Mouse (Mus musculus): ENCODE measurements at regions not wholly inside any gene's neighbourhood (a gene's known extent, or its start where the extent isn't known, plus 50 kb on each side); places are given as distances from the start of the nearest gene placed in this dataset.

DNA sequence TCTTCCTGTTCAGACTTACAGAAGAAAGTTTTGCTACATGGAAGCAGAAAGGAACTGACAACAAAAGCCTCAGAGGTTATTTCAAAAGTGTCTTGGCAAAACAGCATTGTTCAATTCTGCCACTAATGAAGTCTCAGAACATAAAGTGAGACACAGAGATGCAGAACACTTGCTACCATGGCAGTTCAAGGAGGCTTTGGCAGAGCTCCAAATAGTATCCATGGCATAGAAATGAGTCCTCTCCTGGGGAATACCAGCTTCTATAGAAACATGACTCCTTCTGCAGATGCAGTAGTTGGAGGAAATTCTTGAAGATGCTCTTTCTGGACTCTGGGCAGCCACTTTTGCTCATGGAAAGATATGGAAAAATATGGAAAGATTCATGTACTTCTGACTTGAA, 322.9 kb upstream of the Castor2 start:
- H3K27ac ChIP-seq (ENCODE audit: low read length), result no peak overlapping the region
- no peak overlapping the region for H3K9ac ChIP-seq (replicated peaks; ENCODE audit: low read depth, low read length)
- H3K4me2 ChIP-seq (replicated peaks; ENCODE audit: low read depth, low read length), result no peak overlapping the region
- no peaks in the 10 kb centered on the region for H3K9me3 ChIP-seq (ENCODE audit: control insufficient read depth, low read depth, low read length)
- ATAC-seq (ENCODE audit: insufficient number of reproducible peaks, insufficient read depth, low FRiP score, low read depth), result no peak
- H3K4me3 ChIP-seq (ENCODE audit: low read depth, low read length), result no peak overlapping the region
- no peaks in the 10 kb centered on the region for H3K4me1 ChIP-seq (ENCODE audit: control insufficient read depth, insufficient read depth, low read length)
- no peaks in the 10 kb centered on the region for H3K36me3 ChIP-seq (ENCODE audit: control insufficient read depth, insufficient read depth, low read length)
- H3K27me3 ChIP-seq (ENCODE audit: control insufficient read depth, insufficient read depth, low read length), result no peaks in the 10 kb centered on the region

DNA sequence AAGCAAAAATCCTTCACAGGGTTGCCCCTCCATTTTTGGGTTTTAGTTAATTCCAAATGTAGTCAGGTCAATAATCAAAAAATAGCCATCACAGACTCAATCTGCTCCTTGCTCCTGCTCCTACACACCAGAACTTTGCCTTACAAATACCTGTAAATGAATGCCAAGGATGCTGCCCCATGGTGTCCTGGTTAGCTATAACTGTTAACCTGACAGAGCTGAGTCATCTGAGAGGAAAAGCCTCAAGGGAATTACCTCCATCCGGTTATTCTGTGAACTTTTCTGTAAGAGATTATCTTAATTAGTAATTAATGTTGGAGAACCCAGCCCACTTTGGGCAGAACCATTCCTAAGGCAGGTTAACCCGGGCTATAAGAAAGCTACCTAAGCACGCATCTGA, 325.4 kb upstream of the Castor2 start:
- no peak overlapping the region for H3K4me3 ChIP-seq (ENCODE audit: low read depth, low read length)
- WGBS, result 86% methylated on average over 3 of the region's 3 CpGs
- H3K4me2 ChIP-seq (replicated peaks; ENCODE audit: low read depth, low read length), result no peak overlapping the region
- no peaks in the 10 kb centered on the region for H3K4me1 ChIP-seq (ENCODE audit: control insufficient read depth, insufficient read depth, low read length)
- H3K36me3 ChIP-seq (ENCODE audit: control insufficient read depth, insufficient read depth, low read length), result no peaks in the 10 kb centered on the region
- no peak overlapping the region for H3K9ac ChIP-seq (replicated peaks; ENCODE audit: low read depth, low read length)
- H3K27ac ChIP-seq (ENCODE audit: low read length), result no peak overlapping the region
- no peak for ATAC-seq (ENCODE audit: insufficient number of reproducible peaks, insufficient read depth, low FRiP score, low read depth)
- H3K27me3 ChIP-seq (ENCODE audit: control insufficient read depth, insufficient read depth, low read length), result no peaks in the 10 kb centered on the region
- H3K9me3 ChIP-seq (ENCODE audit: control insufficient read depth, low read depth, low read length), result no peaks in the 10 kb centered on the region

DNA sequence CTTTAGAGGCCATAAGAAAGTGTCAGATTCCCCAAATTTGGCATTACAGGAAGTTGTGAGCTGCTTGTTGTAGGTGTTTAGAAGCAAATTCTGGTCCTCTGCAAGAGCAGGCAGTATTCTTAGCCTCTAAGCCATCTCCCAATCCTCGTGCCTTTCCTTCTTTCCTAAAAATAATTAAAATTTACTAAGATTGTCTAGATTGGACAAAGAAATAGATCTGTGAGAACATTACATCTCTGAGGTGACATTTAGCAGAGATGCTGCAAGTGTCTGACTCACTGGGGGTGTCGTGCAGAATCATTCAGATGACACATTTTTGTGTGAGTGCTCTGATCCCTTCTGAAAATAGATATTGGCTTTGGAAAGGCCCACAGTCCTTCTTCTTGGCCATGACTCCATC, 330.7 kb upstream of the Castor2 start:
- Histone ChIP-seq H3K9ac (replicated peaks; ENCODE audit: low read depth, low read length) (no peak overlapping the region), H3K36me3 (ENCODE audit: control insufficient read depth, insufficient read depth, low read length) (no peaks in the 10 kb centered on the region), H3K4me2 (replicated peaks; ENCODE audit: low read depth, low read length) (no peak overlapping the region), H3K4me1 (ENCODE audit: control insufficient read depth, insufficient read depth, low read length) (no peaks in the 10 kb centered on the region), H3K27ac (ENCODE audit: low read length) (no peak overlapping the region), H3K27me3 (ENCODE audit: control insufficient read depth, insufficient read depth, low read length) (no peaks in the 10 kb centered on the region), H3K4me3 (ENCODE audit: low read depth, low read length) (no peak overlapping the region), H3K9me3 (ENCODE audit: control insufficient read depth, low read depth, low read length) (no peaks in the 10 kb centered on the region)
- 72% methylated on average over 2 of the region's 2 CpGs for WGBS
- no peak for ATAC-seq (ENCODE audit: insufficient number of reproducible peaks, insufficient read depth, low FRiP score, low read depth)

DNA sequence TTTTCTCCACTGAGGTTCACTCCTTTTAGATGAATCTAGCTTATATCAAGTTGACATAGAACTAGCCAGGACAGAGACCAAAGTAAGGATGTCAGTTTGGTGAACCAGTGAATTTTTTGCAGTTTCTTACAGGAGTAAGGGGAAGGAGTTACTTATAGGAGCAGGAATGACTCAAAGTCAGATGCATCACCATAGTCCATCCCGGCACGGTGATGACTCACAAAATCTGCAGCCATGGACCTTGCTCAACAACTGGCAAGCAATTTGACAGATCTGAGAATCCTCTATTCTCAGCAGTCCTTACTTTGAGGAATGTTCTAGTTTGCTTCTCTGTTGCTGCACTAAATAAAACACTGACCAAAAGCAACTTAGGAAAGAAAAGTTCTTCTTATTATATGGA, 341.7 kb upstream of the Castor2 start:
- Histone ChIP-seq H3K9me3 (ENCODE audit: control insufficient read depth, low read depth, low read length) (0 out of 2 replicates have a peak, but pooled peaks cover 4% of the 10 kb centered on the region), H3K27ac (ENCODE audit: low read length) (no peak overlapping the region), H3K9ac (replicated peaks; ENCODE audit: low read depth, low read length) (no peak overlapping the region), H3K4me2 (replicated peaks; ENCODE audit: low read depth, low read length) (no peak overlapping the region), H3K27me3 (ENCODE audit: control insufficient read depth, insufficient read depth, low read length) (no peaks in the 10 kb centered on the region), H3K4me1 (ENCODE audit: control insufficient read depth, insufficient read depth, low read length) (no peaks in the 10 kb centered on the region), H3K4me3 (ENCODE audit: low read depth, low read length) (no peak overlapping the region), H3K36me3 (ENCODE audit: control insufficient read depth, insufficient read depth, low read length) (no peaks in the 10 kb centered on the region)
- WGBS, result 87% methylated on average over 2 of the region's 2 CpGs
- no peak for ATAC-seq (ENCODE audit: insufficient number of reproducible peaks, insufficient read depth, low FRiP score, low read depth)

DNA sequence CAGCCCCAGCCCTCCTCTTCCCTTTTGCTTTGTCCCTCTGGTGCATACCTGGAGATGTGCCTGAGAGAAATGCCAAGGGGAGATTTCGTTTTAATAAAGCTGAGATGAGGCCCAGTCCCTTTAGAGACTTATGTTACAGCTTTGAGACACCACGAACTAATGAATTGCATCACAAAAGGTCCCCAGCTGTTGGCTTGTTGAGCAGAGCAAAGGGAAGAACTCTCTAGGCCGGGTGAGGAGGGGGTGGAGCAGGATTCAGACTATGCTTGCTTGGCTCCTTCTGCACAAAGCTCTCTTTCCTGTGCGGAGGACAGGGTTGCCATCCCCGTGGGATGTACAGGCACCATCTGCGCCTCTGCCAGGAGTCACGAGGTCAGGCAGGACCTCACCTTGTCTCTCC, 345.3 kb upstream of the Castor2 start:
- no peaks in the 10 kb centered on the region for H3K27me3 ChIP-seq (ENCODE audit: control insufficient read depth, insufficient read depth, low read length)
- no peak for ATAC-seq (ENCODE audit: insufficient number of reproducible peaks, insufficient read depth, low FRiP score, low read depth)
- no peak overlapping the region for H3K9ac ChIP-seq (replicated peaks; ENCODE audit: low read depth, low read length)
- H3K4me2 ChIP-seq (replicated peaks; ENCODE audit: low read depth, low read length), result no peak overlapping the region
- H3K9me3 ChIP-seq (ENCODE audit: control insufficient read depth, low read depth, low read length), result 0 out of 2 replicates have a peak, but pooled peaks cover 4% of the 10 kb centered on the region
- no peaks in the 10 kb centered on the region for H3K36me3 ChIP-seq (ENCODE audit: control insufficient read depth, insufficient read depth, low read length)
- 30% methylated on average over 7 of the region's 7 CpGs for whole genome bisulfite sequencing
- no peak overlapping the region for H3K27ac ChIP-seq (ENCODE audit: low read length)
- H3K4me1 ChIP-seq (ENCODE audit: control insufficient read depth, insufficient read depth, low read length), result no peaks in the 10 kb centered on the region
- no peak overlapping the region for H3K4me3 ChIP-seq (ENCODE audit: low read depth, low read length)

DNA sequence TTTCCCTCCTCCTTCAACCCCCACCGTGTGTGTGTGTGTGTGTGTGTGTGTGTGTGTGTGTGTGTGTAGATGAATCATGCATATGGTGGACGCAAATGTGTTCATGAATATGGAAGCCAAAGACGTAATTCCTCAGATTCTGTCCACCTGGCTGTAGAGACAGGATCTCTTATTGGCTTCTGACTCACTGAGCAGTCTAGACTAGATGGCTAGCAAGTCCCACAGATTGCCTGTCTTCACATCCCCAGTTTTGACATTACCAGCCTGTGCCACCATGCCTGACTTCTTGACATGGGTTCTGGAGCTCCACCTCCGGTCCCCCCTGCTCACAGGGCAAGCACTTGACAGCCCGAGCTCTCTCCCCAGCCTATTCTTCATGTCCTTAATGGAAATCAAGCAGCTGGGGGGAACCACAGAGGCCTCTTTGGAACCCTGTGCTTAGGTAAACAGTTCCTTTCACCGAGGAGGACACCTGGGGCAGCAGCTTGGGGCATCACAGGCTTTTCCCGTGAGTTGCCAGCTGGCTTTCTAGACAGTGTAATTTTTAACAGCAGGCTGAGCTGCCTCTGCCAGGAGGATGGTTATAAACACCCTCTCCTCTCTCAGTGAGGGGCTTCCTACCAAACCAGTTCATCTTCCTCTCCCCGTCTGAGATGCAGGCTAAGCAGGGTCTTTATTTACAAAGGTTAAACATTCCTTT, 345.9 kb upstream of the Castor2 start:
- H3K4me3 ChIP-seq (ENCODE audit: low read depth, low read length), result no peak overlapping the region
- ATAC-seq (ENCODE audit: insufficient number of reproducible peaks, insufficient read depth, low FRiP score, low read depth), result no peak
- no peaks in the 10 kb centered on the region for H3K4me1 ChIP-seq (ENCODE audit: control insufficient read depth, insufficient read depth, low read length)
- no peak overlapping the region for H3K27ac ChIP-seq (ENCODE audit: low read length)
- no peak overlapping the region for H3K4me2 ChIP-seq (replicated peaks; ENCODE audit: low read depth, low read length)
- H3K9me3 ChIP-seq (ENCODE audit: control insufficient read depth, low read depth, low read length), result 0 out of 2 replicates have a peak, but pooled peaks cover 4% of the 10 kb centered on the region
- no peaks in the 10 kb centered on the region for H3K27me3 ChIP-seq (ENCODE audit: control insufficient read depth, insufficient read depth, low read length)
- 31% methylated on average over 8 of the region's 8 CpGs for WGBS
- H3K9ac ChIP-seq (replicated peaks; ENCODE audit: low read depth, low read length), result no peak overlapping the region
- H3K36me3 ChIP-seq (ENCODE audit: control insufficient read depth, insufficient read depth, low read length), result no peaks in the 10 kb centered on the region

DNA sequence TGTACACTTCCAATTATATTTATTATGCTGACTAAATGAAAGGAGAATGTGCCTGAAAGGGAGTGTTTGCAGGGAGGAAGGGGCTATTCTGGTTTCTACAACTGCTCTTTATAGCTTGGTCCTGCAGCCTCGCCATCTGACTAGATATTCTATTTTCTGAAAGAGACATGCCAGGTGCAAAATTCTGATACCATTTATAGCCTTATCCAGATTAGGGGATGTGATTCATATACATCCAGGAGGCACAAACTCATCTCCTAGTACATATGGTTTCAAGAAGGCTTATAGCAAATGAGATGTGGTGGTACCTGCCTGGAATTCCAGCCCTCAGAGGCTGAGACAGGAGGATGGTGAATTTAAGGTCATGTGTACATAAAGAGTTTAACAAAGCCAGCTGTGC, 352.6 kb upstream of the Castor2 start:
- no peak overlapping the region for H3K4me3 ChIP-seq (ENCODE audit: low read depth, low read length)
- no peak overlapping the region for H3K27ac ChIP-seq (ENCODE audit: low read length)
- H3K9ac ChIP-seq (replicated peaks; ENCODE audit: low read depth, low read length), result no peak overlapping the region
- no peaks in the 10 kb centered on the region for H3K9me3 ChIP-seq (ENCODE audit: control insufficient read depth, low read depth, low read length)
- no peaks in the 10 kb centered on the region for H3K4me1 ChIP-seq (ENCODE audit: control insufficient read depth, insufficient read depth, low read length)
- H3K4me2 ChIP-seq (replicated peaks; ENCODE audit: low read depth, low read length), result no peak overlapping the region
- 82% methylated on average over 1 of the region's 1 CpGs for WGBS
- ATAC-seq (ENCODE audit: insufficient number of reproducible peaks, insufficient read depth, low FRiP score, low read depth), result no peak
- H3K27me3 ChIP-seq (ENCODE audit: control insufficient read depth, insufficient read depth, low read length), result no peaks in the 10 kb centered on the region
- no peaks in the 10 kb centered on the region for H3K36me3 ChIP-seq (ENCODE audit: control insufficient read depth, insufficient read depth, low read length)

DNA sequence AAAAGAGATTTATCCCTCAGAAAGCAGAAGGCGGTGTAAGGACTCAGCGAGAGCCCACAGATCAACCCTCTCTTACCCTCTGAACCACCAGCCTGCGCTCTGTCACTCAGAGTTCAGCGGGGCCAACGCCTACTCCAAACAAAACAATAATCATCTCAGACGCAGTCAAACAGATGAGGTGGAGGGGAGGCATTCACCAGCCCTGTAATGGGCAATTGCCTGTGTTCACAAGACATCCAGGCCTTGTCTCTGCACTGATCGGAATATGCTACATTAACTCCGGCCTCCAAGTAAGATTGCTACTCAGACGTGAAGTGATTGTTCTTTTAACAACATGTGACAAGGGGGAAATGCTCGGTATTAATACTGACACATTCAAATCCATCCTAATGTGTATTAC, 353.1 kb upstream of the Castor2 start:
- Histone ChIP-seq H3K27me3 (ENCODE audit: control insufficient read depth, insufficient read depth, low read length) (no peaks in the 10 kb centered on the region), H3K9ac (replicated peaks; ENCODE audit: low read depth, low read length) (no peak overlapping the region), H3K4me1 (ENCODE audit: control insufficient read depth, insufficient read depth, low read length) (no peaks in the 10 kb centered on the region), H3K9me3 (ENCODE audit: control insufficient read depth, low read depth, low read length) (no peaks in the 10 kb centered on the region), H3K4me2 (replicated peaks; ENCODE audit: low read depth, low read length) (no peak overlapping the region), H3K4me3 (ENCODE audit: low read depth, low read length) (no peak overlapping the region), H3K36me3 (ENCODE audit: control insufficient read depth, insufficient read depth, low read length) (no peaks in the 10 kb centered on the region), H3K27ac (ENCODE audit: low read length) (no peak overlapping the region)
- WGBS, result 46% methylated on average over 10 of the region's 10 CpGs
- ATAC-seq (ENCODE audit: insufficient number of reproducible peaks, insufficient read depth, low FRiP score, low read depth), result no peak

DNA sequence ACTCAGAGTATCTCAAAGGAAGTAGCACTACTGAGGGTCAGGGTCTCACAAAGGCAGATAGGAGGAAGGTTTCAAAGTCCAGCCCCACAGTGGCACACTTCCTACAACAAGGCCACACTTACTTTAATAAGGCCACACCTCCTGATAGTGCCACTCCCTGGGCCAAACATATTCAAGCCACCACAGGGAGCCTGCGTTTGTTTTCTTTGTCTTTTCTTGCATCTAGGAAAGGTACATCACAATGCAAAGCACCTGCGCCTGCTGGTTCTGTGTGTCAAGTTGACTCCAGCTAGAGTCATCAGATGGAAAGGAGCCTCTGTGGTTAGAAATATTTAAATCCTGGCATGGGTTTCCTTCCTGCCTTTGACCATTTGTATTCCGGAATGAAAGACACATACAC, 355.4 kb upstream of the Castor2 start:
- no peak overlapping the region for H3K4me2 ChIP-seq (replicated peaks; ENCODE audit: low read depth, low read length)
- no peaks in the 10 kb centered on the region for H3K36me3 ChIP-seq (ENCODE audit: control insufficient read depth, insufficient read depth, low read length)
- ATAC-seq (ENCODE audit: insufficient number of reproducible peaks, insufficient read depth, low FRiP score, low read depth), result no peak
- no peaks in the 10 kb centered on the region for H3K27me3 ChIP-seq (ENCODE audit: control insufficient read depth, insufficient read depth, low read length)
- no peaks in the 10 kb centered on the region for H3K4me1 ChIP-seq (ENCODE audit: control insufficient read depth, insufficient read depth, low read length)
- no peaks in the 10 kb centered on the region for H3K9me3 ChIP-seq (ENCODE audit: control insufficient read depth, low read depth, low read length)
- H3K9ac ChIP-seq (replicated peaks; ENCODE audit: low read depth, low read length), result no peak overlapping the region
- H3K27ac ChIP-seq (ENCODE audit: low read length), result no peak overlapping the region
- whole genome bisulfite sequencing, result 87% methylated on average over 3 of the region's 3 CpGs
- no peak overlapping the region for H3K4me3 ChIP-seq (ENCODE audit: low read depth, low read length)
